Mouse (Mus musculus) small intestine, adult 2 months (tissue): ENCODE measurements at regions not wholly inside any gene's neighbourhood (a gene's known extent, or its start where the extent isn't known, plus 50 kb on each side); places are given as distances from the start of the nearest gene placed in this dataset.

Experiments used
- H3K27ac ChIP-seq: fragments of 200-500 bp; 2 replicates; pipeline ENCODE4 v1.5.1; 2012; ENCODE audit warnings: low read depth, low read length, control low read depth, inconsistent platforms; ENCODE audit not compliant: insufficient read depth
- H3K27me3 ChIP-seq: fragments of 200-500 bp; 2 replicates; pipeline ENCODE4 v1.6.1; 2012; ENCODE audit warnings: mild to moderate bottlenecking, moderate library complexity, low read length, inconsistent platforms; ENCODE audit not compliant: control insufficient read depth, insufficient read depth
- H3K36me3 ChIP-seq: fragments of 200-500 bp; 2 replicates; pipeline ENCODE4 v1.6.1; 2012; ENCODE audit warnings: mild to moderate bottlenecking, low read length, control low read depth, inconsistent platforms; ENCODE audit not compliant: control insufficient read depth, insufficient read depth
- H3K4me1 ChIP-seq: fragments of 200-500 bp; 2 replicates; pipeline ENCODE4 v1.6.1; 2012; ENCODE audit warnings: low read length, inconsistent platforms, mixed read lengths; ENCODE audit not compliant: control insufficient read depth, insufficient read depth, insufficient read length
- H3K4me3 ChIP-seq: fragments of 200-500 bp; 2 replicates; pipeline ENCODE4 v1.5.1; 2012; ENCODE audit warnings: low read depth, mild to moderate bottlenecking, control low read depth, inconsistent platforms, low read length, moderate library complexity
- CTCF ChIP-seq: fragments of 200-500 bp; IDR thresholded peaks from 2 replicates; pipeline ENCODE4 v1.5.1; 2012; ENCODE audit warnings: low read depth, mild to moderate bottlenecking, control low read depth, inconsistent platforms, low read length, moderate library complexity, mixed read lengths; ENCODE audit not compliant: insufficient replicate concordance, insufficient read length; ENCODE audit errors: extremely low read depth
- POLR2A ChIP-seq: fragments of 200-500 bp; IDR thresholded peaks from 2 replicates; pipeline ENCODE4 v1.6.1; 2012; ENCODE audit warnings: low read depth, mild to moderate bottlenecking, control low read depth, inconsistent platforms, low read length, moderate library complexity
- WGBS: fragments of 180-500 bp; shearing (Covaris S2); methylation state at CpG from one replicate; pipeline ENCODE4 v1.1.7; 2018; 5-methylcytosine and 5-hydroxymethylcytosine counted together

DNA sequence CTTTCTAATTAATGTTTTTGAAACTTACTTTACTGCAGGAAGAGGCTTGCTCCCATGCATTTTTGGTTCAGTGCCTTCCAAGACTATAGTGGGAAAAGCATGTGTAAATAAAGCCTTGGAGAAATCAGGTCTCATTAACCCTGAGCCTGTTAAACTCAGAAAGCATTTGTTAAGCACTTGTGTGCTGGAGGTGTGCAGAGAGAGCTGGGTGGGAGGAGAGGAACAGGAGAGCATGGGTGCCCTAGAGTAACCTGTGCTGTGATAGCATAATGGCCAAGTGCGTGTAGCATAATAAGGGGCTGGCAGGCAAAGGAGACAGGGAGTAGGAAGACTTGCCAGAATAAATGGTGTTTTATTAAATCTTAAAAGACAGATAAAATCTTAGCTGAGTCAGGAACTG is 1160.2 kb upstream of the Gulo start:
- H3K4me1 ChIP-seq: peaks cover 3% of the 10 kb centered on the region; the same call in 1 of the 2 replicates
- TF ChIP-seq POLR2A: no peak
- TF ChIP-seq CTCF: no peak
- no peaks in the 10 kb centered on the region for H3K36me3 ChIP-seq
- 74% methylated on average over 1 of the region's 1 CpGs for WGBS
- H3K4me3 ChIP-seq: no peak overlapping the region
- no peak overlapping the region for H3K27ac ChIP-seq
- no peaks in the 10 kb centered on the region for H3K27me3 ChIP-seq

DNA sequence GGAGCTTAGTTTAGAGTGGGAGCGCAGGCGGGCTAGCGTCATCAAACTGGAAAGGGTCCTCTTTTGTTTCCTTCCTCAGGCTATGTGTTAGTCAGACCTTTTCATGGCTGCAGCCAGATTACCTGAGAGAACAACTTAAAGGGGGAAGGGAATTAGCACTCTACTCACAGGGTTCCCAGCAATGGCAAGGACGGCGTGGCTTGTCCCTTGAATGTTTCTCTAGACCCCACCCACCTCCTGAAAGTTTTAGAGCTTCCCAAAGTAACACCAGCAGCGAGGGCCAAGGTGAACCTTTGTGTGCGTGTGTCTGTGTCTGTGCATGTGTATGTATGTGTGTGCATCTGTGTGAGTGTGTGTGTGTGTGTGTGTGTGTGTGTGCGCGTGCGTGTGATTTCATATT is 1151.0 kb upstream of the Gulo start:
- Histone ChIP-seq H3K36me3 (no peaks in the 10 kb centered on the region), H3K27me3 (no peaks in the 10 kb centered on the region), H3K27ac (peak overlapping the region; percentile 90; the same call in 1 of the 2 replicates), H3K4me1 (peaks cover 16% of the 10 kb centered on the region; the same call in 1 of the 2 replicates), H3K4me3 (peak overlapping the region; percentile 10; the same call in 1 of the 2 replicates)
- TF ChIP-seq POLR2A (no peak), CTCF (no peak)
- WGBS: 87% methylated on average over 10 of the region's 10 CpGs

DNA sequence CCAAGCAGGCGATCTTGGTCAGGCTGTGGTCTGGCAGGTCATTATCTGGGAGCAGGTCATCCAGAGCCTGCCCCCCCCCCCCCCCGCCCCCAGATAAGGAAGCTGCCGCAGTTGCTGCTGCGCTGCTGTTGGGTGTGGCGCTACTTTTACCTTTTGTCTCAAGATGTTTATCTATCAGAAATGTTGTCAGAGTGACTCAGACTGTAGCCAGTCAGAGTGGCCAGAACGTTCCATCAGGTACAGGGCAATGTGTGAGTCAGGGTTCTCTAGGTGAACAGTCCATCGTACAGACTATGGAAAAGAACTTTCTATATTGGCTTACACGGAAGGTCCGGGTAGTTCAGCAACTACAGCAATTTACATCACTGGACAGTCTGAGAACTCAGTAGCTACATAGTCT is 1149.9 kb upstream of the Gulo start:
- peak overlapping the region; percentile 90 for H3K27ac ChIP-seq
- TF ChIP-seq CTCF: no peak
- TF ChIP-seq POLR2A: no peak
- WGBS: 23% methylated on average over 9 of the region's 9 CpGs
- peak overlapping the region; percentile 10; the same call in 1 of the 2 replicates for H3K4me3 ChIP-seq
- peaks cover 16% of the 10 kb centered on the region; the same call in 1 of the 2 replicates for H3K4me1 ChIP-seq
- H3K36me3 ChIP-seq: no peaks in the 10 kb centered on the region
- no peaks in the 10 kb centered on the region for H3K27me3 ChIP-seq

DNA sequence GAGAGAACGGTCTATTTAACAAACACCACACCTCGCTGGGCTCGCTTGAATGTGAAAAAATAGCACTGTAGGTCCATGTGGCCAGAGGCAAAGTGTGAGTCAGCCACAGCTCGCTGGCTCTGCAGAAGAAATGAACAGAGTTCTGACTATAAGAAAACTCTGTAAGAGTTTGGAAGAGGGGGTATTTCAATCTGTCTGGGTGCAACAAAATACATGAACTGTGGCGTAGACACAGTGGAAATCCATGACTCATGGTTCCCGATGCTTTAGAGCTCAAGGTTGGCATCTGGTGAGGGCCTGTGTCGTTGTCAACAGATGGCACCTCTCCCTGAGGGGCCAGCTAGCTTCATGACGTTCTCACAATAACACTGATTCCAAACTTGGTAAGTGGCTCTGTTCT is 1147.4 kb upstream of the Gulo start:
- WGBS: 72% methylated on average over 8 of the region's 8 CpGs
- no peak overlapping the region for H3K4me3 ChIP-seq
- TF ChIP-seq POLR2A: no peak
- no peak for TF ChIP-seq CTCF

DNA sequence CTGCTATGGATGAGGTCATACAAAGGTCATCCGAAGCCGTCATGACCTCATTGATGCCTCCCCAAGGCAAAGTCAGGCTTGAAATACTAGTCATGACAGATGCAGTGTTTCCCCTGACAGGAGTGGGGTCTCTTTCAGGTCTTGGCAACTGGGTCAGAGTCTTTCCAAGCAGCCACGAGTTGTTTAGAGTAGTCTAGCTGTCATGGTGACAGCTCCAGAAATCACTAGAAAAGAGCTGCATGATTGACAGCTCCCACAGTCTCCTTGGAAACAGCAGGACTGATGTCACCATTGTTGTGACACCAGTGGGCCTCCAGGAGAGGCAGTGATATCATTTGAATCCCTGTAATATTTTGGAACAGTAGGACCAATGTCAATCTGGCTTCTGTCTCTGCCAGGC is 1144.6 kb upstream of the Gulo start:
- WGBS: 60% methylated on average over 3 of the region's 3 CpGs
- Histone ChIP-seq H3K27ac (no peak overlapping the region), H3K4me1 (peaks cover 2% of the 10 kb centered on the region; the same call in 1 of the 2 replicates), H3K4me3 (no peak overlapping the region), H3K27me3 (no peaks in the 10 kb centered on the region), H3K36me3 (no peaks in the 10 kb centered on the region)
- TF ChIP-seq POLR2A (no peak), CTCF (no peak)

More for the DNA sequence above, 1147.4 kb upstream of the Gulo start:
- Histone ChIP-seq H3K4me1 (peaks cover 16% of the 10 kb centered on the region; the same call in 1 of the 2 replicates), H3K36me3 (no peaks in the 10 kb centered on the region), H3K27ac (no peak overlapping the region), H3K27me3 (no peaks in the 10 kb centered on the region)

DNA sequence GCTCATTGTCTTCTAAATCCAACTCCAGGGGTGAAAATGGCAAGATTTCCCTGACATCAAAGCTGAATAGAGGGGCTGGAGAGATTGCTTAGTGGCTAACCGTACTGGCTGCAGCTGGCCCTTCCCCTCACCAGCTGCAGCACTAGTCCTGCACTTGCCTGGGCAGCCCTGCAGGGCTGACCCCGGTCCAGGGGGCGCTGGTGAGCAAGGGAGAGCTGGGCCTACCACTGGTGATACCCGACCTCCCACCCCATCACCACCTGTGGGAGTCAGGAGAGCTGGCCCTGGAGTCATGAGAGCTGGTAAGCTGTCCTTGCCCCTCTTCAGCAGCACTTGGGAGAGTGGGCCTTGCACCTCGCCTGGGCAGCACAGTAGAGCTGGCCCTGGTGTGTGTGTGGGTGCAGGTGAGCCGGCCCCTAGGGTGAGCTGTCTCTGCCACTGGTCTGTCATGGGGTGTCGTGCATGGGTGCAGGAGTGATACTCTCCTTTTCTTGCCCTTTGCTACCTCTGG is 1141.0 kb upstream of the Gulo start:
- Histone ChIP-seq H3K36me3 (no peaks in the 10 kb centered on the region), H3K4me3 (no peak overlapping the region), H3K27me3 (no peaks in the 10 kb centered on the region), H3K27ac (no peak overlapping the region), H3K4me1 (peaks cover 5% of the 10 kb centered on the region; the same call in 1 of the 2 replicates)
- TF ChIP-seq POLR2A (no peak), CTCF (peak; percentile 37; the same call in 1 of the 2 replicates)
- WGBS: 54% methylated on average over 7 of the region's 7 CpGs

DNA sequence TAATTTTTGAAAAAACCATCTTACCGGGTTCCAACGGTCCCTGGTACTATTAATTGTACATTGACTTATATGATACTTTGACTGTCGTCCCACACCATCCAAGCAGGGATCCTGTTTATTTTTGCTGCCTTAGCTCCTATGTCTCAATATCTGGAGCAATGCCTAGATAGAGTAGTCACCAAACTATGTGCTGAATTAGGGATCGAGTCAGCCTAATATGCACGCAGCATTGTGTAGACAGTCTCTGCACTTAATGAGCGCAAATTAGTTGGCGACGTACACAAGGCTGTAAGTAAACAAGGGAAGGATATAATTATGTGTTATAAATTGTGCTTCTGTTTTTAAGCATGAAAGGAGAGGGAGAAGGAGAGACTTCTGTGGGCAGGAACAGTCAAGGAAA is 1140.1 kb upstream of the Gulo start:
- Histone ChIP-seq H3K4me3 (no peak overlapping the region), H3K36me3 (no peaks in the 10 kb centered on the region), H3K4me1 (peaks cover 5% of the 10 kb centered on the region; the same call in 1 of the 2 replicates), H3K27ac (no peak overlapping the region), H3K27me3 (no peaks in the 10 kb centered on the region)
- TF ChIP-seq CTCF (no peak), POLR2A (no peak)
- WGBS: 80% methylated on average over 8 of the region's 8 CpGs
